Mouse (Mus musculus) liver, postnatal 0 days (tissue): ENCODE measurements around the gene Dnah1.
A peak's percentile ranks its signal among the peaks of the same experiment; 100 is the strongest.

Experiments
- CTCF ChIP-seq: sonication (generic); IDR thresholded peaks from 2 replicates; pipeline ENCODE4 v1.5.1; 2016; ENCODE audit warnings: antibody characterized with exemption, low read depth
- EP300 ChIP-seq: IDR thresholded peaks from 2 replicates; pipeline ENCODE4 v1.6.1; 2016; ENCODE audit warnings: antibody characterized with exemption, low read depth, mild to moderate bottlenecking

DNA sequence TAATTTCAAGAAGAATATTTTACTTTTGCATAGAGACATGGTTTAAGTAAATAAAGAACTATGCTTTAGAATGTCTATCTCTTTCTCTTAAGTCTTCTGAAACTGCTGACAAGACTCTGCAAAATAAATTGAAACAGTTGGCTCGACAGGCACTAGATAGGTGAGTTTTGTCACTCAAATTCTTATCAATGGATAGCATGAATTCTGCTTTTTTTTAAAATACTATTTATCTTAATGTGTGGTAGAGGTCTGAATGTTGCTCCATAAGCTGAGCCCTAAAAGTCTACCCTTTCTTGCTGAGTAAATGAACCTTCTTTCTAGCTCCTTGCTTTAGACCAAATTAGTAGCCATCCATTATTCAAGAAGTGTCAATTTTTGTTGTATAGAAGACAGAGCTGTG lies 21.7 kb upstream of the Dnah1 start:
- TF ChIP-seq CTCF (no peak), EP300 (peak; percentile 36; the same call in 1 of the 2 replicates)
